Mouse (Mus musculus) ES-E14 (cell line): ENCODE results near the gene Slc4a4.

Experiments
- HCFC1 ChIP-seq: IDR thresholded peaks from 2 replicates; pipeline ENCODE4 v1.6.1; 2012; ENCODE audit warnings: low read length, inconsistent platforms, borderline replicate concordance; ENCODE audit not compliant: insufficient read depth
- MAFK ChIP-seq: IDR thresholded peaks from 2 replicates; pipeline ENCODE4 v1.6.1; 2014; ENCODE audit warnings: mild to moderate bottlenecking, low read depth, low read length, inconsistent platforms; ENCODE audit not compliant: insufficient read depth

DNA sequence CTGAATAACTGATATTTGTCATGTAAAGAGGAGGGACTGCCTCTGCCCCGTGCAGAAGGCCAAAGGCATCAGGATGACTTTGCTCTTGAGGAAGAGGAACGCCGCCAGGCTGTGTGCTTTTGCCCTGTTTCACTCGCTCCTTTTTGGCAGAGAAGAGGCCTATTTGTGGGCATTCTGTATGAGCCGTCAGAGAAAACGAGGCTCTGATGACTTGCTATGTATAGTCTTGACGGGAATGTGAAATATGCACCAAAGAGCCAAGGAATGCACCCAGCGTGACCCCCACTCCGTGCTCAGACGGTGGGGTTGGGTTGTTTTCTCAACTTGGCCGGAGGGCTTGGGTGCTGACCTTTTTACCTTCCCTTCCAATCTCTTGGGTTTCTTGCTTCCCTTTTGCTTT is 44.0 kb downstream of the Slc4a4 start:
- TF ChIP-seq MAFK (no peak), HCFC1 (no peak)
